Mouse (Mus musculus): ENCODE results near the gene Foxl1.

GRCm38 (mm10) chr8:121079944-121080343 lies 47.8 kb upstream of the Foxl1 start:
- TF ChIP-seq CTCF (IDR thresholded peaks at IDR 0.05; ENCODE audit: borderline replicate concordance, insufficient read depth, low read length), result no peak
- TF ChIP-seq POLR2A (IDR thresholded peaks at IDR 0.05; ENCODE audit: low read depth, low read length), result no peak
